Mouse (Mus musculus) CH12F3 (cell line): ENCODE measurements around the gene Ing5.
"Not testable (repeated sequence)": the region's sequence is repeated elsewhere in the genome, so short reads cannot be mapped to it uniquely, and the experiment has no call there.

ENCODE experiments used
- in situ Hi-C: fragments of 300-500 bp; cut with MboI; formaldehyde crosslinking; loops from 2 replicates; pipeline ENCODE4 v1.14.3; 2020; ENCODE audit warnings: low sequenced_read_pairs

The Ing5 gene

GRCm38 (mm10) chr1:93857991-93858390 is 54.2 kb downstream of the Ing5 start:
- in situ Hi-C loops, result no loop called here

DNA sequence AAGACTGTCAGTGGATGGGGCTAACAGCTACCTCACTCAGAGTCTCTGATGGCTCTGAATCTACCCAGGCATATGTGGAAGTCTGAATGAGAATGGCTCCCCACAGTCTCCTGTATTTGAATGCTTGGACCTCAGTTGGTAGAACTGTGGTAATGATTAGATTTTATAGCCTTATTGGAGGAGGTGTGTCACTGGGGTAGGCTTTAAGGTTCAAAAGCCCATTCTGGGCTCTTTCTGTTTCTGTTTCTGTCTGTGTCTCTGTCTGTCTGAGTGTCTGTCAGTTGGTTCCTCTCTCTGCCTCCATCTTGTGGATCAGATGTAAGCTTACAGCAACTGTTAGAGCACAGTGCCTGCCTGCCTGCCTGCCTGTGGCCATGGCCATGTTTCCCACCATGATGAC is 55.9 kb downstream of the Ing5 start:
- in situ Hi-C loops, result no loop called here

GRCm38 (mm10) chr1:93861048-93861447 is 57.3 kb downstream of the Ing5 start, which contains the start of gene Gal3st2:
Gene Gal3st2, plus strand, starts transcription at chr1:93861306.
- in situ Hi-C loops, result not testable (repeated sequence)
